Mouse (Mus musculus) small intestine, adult 2 months (tissue): ENCODE results near the gene Gm37240.

ENCODE experiments used
- CTCF ChIP-seq: fragments of 200-500 bp; IDR thresholded peaks from 2 replicates; pipeline ENCODE4 v1.5.1; 2012; ENCODE audit warnings: low read depth, mild to moderate bottlenecking, control low read depth, inconsistent platforms, low read length, moderate library complexity, mixed read lengths; ENCODE audit not compliant: insufficient replicate concordance, insufficient read length; ENCODE audit errors: extremely low read depth
- POLR2A ChIP-seq: fragments of 200-500 bp; IDR thresholded peaks from 2 replicates; pipeline ENCODE4 v1.6.1; 2012; ENCODE audit warnings: low read depth, mild to moderate bottlenecking, control low read depth, inconsistent platforms, low read length, moderate library complexity

DNA sequence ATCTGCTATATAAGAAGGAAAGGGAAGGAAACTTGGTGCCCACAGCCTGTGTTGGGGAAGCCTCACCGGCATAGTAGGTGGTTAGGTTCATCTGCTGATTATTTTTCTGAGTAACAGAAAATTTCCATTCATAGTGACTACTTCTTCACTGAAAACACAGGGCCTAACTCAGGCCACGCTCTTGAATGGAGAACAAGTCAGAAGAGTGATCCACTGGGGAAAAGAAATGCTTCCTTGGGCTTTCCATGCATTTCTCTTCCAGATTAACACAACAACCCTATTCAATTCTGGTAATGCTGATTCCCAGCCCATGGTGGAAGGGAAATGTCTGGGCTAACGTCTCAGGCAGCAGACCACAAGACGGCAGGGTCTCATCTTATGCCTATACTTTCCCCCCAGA is 188.8 kb downstream of the Gm37240 start:
- TF ChIP-seq POLR2A (no peak), CTCF (no peak)
